Mouse (Mus musculus) C2C12 (cell line): ENCODE results near the gene Vps13c. TPM values are rescaled to one million over a fixed set of nuclear protein-coding genes. Genes with fewer than 3 reads are reported as not detected.

Experiments used
- H3K27me3 ChIP-seq: one replicate; pipeline ENCODE4 v1.6.1; 2011; ENCODE audit not compliant: control insufficient read depth, insufficient read depth, insufficient read length
- H3K36me3 ChIP-seq: one replicate; pipeline ENCODE4 v1.6.1; 2011; ENCODE audit not compliant: control insufficient read depth, insufficient read depth
- H3K4me3 ChIP-seq: one replicate; pipeline ENCODE4 v1.5.1; 2011; ENCODE audit warnings: mild to moderate bottlenecking, control low read depth; ENCODE audit not compliant: poor library complexity, insufficient read depth, severe bottlenecking
- H3K79me2 ChIP-seq: one replicate; pipeline ENCODE4 v1.6.1; 2011; ENCODE audit not compliant: control insufficient read depth, insufficient read depth
- H3K79me3 ChIP-seq: one replicate; pipeline ENCODE4 v1.6.1; 2011; ENCODE audit warnings: low read depth, control low read depth
- H3ac ChIP-seq: one replicate; pipeline ENCODE3; 2011; ENCODE audit warnings: low read depth; ENCODE audit not compliant: control insufficient read depth, insufficient read length
- CEBPB ChIP-seq: IDR thresholded peaks from one replicate; pipeline ENCODE4 v1.6.1; 2011; ENCODE audit warnings: low read depth, mild to moderate bottlenecking, control low read depth, moderate library complexity
- CTCF ChIP-seq: IDR thresholded peaks from one replicate; pipeline ENCODE4 v1.5.1; 2011; ENCODE audit not compliant: control insufficient read depth, insufficient read depth, insufficient read length
- FOSL1 ChIP-seq: IDR thresholded peaks from one replicate; pipeline ENCODE4 v1.8.0; 2011; ENCODE audit warnings: mild to moderate bottlenecking, low read length; ENCODE audit not compliant: poor library complexity, insufficient read depth, severe bottlenecking
- MAX ChIP-seq: IDR thresholded peaks from one replicate; pipeline ENCODE4 v1.6.1; 2011; ENCODE audit warnings: mild to moderate bottlenecking, control low read depth
- MYOD1 ChIP-seq: IDR thresholded peaks from one replicate; pipeline ENCODE4 v1.6.1; 2011; ENCODE audit warnings: low read depth; ENCODE audit not compliant: control insufficient read depth, insufficient read length
- MYOG ChIP-seq: IDR thresholded peaks from one replicate; pipeline ENCODE4 v1.6.1; 2011; ENCODE audit not compliant: control insufficient read depth, insufficient read length; ENCODE audit errors: extremely low read depth
- USF1 ChIP-seq: IDR thresholded peaks from one replicate; pipeline ENCODE4 v1.6.1; 2011; ENCODE audit warnings: low read depth, mild to moderate bottlenecking, control low read depth, moderate library complexity
- polyA plus RNA-seq: library from polyadenylated mRNA; unstranded; fragments of >200 nt; fragmentation: generic; extraction: Trizol; gene quantifications from one replicate; pipeline ENCODE4 v1.2.1, GENCODE M21; 2012; ENCODE audit warnings: missing spikeins

The Vps13c gene
- polyA plus RNA-seq, 1 experiment, result 5.2 TPM

DNA sequence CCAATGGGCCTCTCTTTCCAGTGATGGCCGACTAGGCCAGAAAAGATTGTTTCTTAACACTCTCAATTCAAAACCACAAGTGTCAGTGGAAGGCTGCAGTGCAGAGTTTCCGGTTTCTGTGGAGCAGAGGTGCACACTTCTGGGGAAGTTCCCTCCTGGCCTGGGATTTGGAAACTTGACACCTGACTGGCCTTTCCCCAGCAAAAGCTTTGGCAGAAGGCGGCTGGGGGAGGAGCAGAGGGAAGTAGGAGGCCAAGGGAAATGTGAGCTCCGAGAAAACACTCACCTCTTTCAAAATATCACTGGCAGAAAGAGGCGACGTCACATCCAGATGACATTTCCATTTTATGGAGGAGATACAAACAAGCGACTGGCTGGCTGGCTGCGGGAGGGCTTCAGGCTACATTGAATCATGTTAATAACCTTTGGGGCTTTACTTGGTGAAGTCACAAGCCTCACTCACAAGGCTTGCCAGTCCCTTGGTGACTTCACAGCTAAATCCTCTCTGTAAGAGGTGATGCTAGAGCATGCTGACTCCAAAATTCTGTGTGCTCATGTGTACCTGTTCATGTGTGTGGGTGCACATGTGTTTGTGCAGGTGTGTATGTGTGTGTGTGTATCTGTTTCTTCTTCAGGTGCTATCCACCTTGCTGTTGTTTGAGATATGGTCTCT lies 26.4 kb upstream of the Vps13c start:
- H3K27me3 ChIP-seq, result no peaks in the 10 kb centered on the region
- H3K36me3 ChIP-seq, result no peaks in the 10 kb centered on the region
- H3K79me3 ChIP-seq, result no peaks in the 10 kb centered on the region
- no peak overlapping the region for H3ac ChIP-seq
- H3K79me2 ChIP-seq, result no peaks in the 10 kb centered on the region
- no peak for TF ChIP-seq MYOG
- no peak for TF ChIP-seq MAX
- TF ChIP-seq CTCF, result no peak
- TF ChIP-seq CEBPB, result no peak
- H3K4me3 ChIP-seq, result no peak overlapping the region

DNA sequence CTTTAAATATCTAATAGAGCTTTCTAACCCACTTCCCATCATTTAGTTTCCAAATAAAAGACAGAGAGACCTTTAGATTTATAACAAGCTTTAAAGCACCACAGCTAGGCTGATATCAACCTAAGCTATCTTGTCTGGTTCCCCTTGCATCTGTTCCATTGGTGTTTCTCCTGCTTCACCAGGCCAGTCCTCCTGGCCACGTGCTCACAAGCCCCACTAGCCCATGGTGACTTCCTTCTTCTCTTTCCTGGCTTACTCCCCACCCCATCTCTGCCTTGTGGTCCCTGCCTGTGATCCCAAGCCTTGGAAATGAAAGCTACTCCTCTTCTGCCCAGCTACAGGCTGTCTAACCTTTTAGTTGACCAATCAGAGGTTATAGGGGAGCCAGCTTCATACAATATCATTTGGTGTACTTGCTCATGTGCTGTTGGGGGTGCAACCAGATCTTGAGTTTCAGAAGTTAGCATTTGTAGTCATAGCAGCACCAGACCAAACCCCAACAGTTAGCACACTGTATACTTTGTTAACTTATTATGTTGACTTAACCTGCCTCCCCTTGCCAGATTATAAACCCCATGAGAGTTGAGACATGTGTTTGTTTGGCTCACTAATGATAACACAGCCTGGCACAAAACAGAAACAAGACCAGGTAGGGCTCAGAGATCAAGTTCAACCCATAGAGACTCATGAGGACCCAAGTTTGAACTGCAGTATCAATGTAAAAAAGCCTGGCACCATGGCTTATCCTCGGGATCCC lies 23.8 kb upstream of the Vps13c start:
- Histone ChIP-seq H3ac (no peak overlapping the region), H3K27me3 (no peaks in the 10 kb centered on the region), H3K79me2 (no peaks in the 10 kb centered on the region), H3K36me3 (no peaks in the 10 kb centered on the region), H3K4me3 (no peak overlapping the region), H3K79me3 (no peaks in the 10 kb centered on the region)
- TF ChIP-seq USF1, result no peak
- no peak for TF ChIP-seq MYOG
- TF ChIP-seq MYOD1, result no peak
- TF ChIP-seq MAX, result no peak
- TF ChIP-seq CTCF, result no peak
- TF ChIP-seq FOSL1, result no peak
- TF ChIP-seq CEBPB, result no peak

GRCm38 (mm10) chr9:67817898-67818667 lies 22.1 kb upstream of the Vps13c start:
- Histone ChIP-seq H3K4me3 (no peak overlapping the region), H3K79me3 (no peaks in the 10 kb centered on the region), H3K27me3 (no peaks in the 10 kb centered on the region), H3ac (no peak overlapping the region), H3K36me3 (no peaks in the 10 kb centered on the region), H3K79me2 (no peaks in the 10 kb centered on the region)
- TF ChIP-seq FOSL1 (no peak), USF1 (no peak), MYOG (no peak), MYOD1 (no peak), CEBPB (no peak), MAX (no peak), CTCF (no peak)

DNA sequence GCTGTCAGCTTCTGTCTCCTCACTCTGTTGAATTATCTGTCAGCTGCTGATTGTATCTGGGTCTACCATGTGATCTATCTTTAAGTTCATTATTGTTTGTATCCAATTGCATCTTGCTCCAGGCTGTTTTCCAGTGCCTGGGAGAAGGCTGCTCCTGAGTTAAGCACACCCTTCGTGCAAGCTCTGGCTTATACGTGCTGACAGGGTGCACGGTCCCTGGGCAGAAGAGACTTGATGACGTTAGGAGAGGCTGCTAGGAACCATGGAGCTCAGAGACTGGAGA lies 21.6 kb upstream of the Vps13c start:
- H3K79me2 ChIP-seq, result no peaks in the 10 kb centered on the region
- TF ChIP-seq USF1 (no peak), FOSL1 (no peak), MYOG (no peak), CEBPB (no peak)

DNA sequence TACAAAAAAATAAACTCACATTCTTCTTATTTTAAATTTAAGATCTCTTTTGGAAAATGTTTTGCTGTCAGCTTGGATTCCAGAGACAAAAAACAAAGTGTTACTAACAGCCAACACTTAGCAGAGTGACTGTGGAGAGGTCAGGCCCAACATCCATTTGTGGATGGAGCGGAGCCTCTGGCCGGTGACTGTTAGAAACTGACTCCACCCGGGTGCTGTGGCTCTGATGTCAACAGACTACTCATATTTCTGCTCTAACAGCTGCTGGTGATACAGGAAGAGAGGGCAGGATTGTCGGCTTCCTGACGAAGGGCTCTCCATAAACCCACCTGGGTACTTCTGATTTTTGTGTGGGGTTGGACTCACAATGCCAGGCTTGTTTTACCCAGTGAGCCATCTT lies 17.1 kb upstream of the Vps13c start:
- no peak for TF ChIP-seq USF1
- no peak for TF ChIP-seq CTCF
- TF ChIP-seq CEBPB, result no peak
- no peak for TF ChIP-seq MYOG
- no peak for TF ChIP-seq FOSL1
- no peak for TF ChIP-seq MYOD1
- TF ChIP-seq MAX, result no peak

More for the DNA sequence above, 21.6 kb upstream of the Vps13c start:
- Histone ChIP-seq H3K79me3 (no peaks in the 10 kb centered on the region), H3K27me3 (no peaks in the 10 kb centered on the region), H3ac (no peak overlapping the region), H3K36me3 (no peaks in the 10 kb centered on the region), H3K4me3 (no peak overlapping the region)

GRCm38 (mm10) chr9:67825527-67825926 lies 14.7 kb upstream of the Vps13c start:
- Histone ChIP-seq H3K36me3 (no peaks in the 10 kb centered on the region), H3K79me3 (no peaks in the 10 kb centered on the region), H3K27me3 (peaks cover 18% of the 10 kb centered on the region), H3K79me2 (no peaks in the 10 kb centered on the region), H3ac (no peak overlapping the region), H3K4me3 (no peak overlapping the region)
- TF ChIP-seq MYOD1, result no peak
- TF ChIP-seq CTCF, result no peak
- no peak for TF ChIP-seq FOSL1
- no peak for TF ChIP-seq USF1
- no peak for TF ChIP-seq CEBPB
- TF ChIP-seq MYOG, result no peak
- no peak for TF ChIP-seq MAX

More for the DNA sequence above, 17.1 kb upstream of the Vps13c start:
- Histone ChIP-seq H3K27me3 (no peaks in the 10 kb centered on the region), H3K79me2 (no peaks in the 10 kb centered on the region), H3K4me3 (no peak overlapping the region), H3K36me3 (no peaks in the 10 kb centered on the region), H3K79me3 (no peaks in the 10 kb centered on the region), H3ac (no peak overlapping the region)
